Mouse (Mus musculus): ENCODE results near the gene Slc22a26. TPM values are rescaled to one million over a fixed set of nuclear protein-coding genes. Genes with fewer than 3 reads are reported as not detected.
"Not testable (repeated sequence)": the region's sequence is repeated elsewhere in the genome, so short reads cannot be mapped to it uniquely, and the experiment has no call there.

The Slc22a26 gene
- polyA plus RNA-seq (2016; fragmentation: Nextera tagmentation; extraction: Ambion mirVana) = not detected in 2 replicates

DNA sequence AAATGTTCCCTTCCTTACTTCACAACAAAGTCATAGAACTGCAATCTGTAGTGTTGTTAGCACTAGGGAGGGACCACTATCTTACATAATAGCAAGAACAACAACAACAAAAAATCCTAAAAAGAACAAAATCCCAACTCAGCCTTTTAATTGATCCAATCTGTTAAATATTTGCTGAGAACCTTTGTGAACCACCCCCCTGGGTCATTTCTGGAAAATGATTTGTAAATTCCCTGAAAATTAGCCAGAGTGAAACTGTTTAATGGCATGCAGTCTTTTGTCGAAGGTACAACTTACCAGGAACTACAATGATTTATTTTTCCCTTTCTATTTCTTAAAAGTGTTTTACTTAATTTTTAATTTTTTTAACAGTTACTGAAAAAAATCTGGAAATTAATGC, at the start of gene Slc22a26:
Gene Slc22a26 (minus strand): TSS at position 97 of the 400 bp plus-strand sequence.
- 64% methylated on average over 1 of the region's 1 CpGs for WGBS (ENCODE audit: insufficient replicate concordance)
- Histone ChIP-seq H3K36me3 (no peaks in the 10 kb centered on the region), H3K9ac (no peak within 1 kb of the TSS), H3K4me3 (no peak within 1 kb of the TSS), H3K27ac (no peak within 1 kb of the TSS), H3K27me3 (replicated peaks) (no peaks in the 10 kb centered on the region), H3K4me2 (no peak within 1 kb of the TSS), H3K4me1 (no peaks in the 10 kb centered on the region), H3K9me3 (replicated peaks) (0 out of 2 replicates have a peak, but pooled peaks cover 3% of the 10 kb centered on the region)
- ATAC-seq = no peak

DNA sequence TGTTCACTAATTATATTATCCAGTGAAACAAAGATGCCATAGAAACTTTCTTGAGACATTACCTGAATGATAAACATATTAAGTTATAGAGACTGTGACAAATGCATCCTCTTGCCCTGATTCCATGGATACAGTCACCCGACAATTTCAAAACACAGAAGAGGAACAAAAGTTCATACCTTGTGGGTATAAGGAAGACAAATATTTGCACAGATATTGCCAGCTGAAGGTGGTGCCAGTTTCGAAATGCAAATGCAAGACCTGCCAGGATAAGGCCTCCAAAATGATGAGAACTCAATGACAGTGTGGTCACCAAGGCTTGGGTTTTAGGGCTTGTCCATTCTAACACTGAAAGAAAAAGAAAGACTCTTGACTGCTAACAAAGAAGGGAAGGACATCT, 27.4 kb upstream of the Slc22a26 start:
- H3K4me3 ChIP-seq = no peak overlapping the region
- H3K4me2 ChIP-seq = no peak overlapping the region
- no peaks in the 10 kb centered on the region for H3K27me3 ChIP-seq (replicated peaks)
- peaks cover 5% of the 10 kb centered on the region for H3K9me3 ChIP-seq (replicated peaks)
- ATAC-seq = no peak
- H3K4me1 ChIP-seq = no peaks in the 10 kb centered on the region
- H3K9ac ChIP-seq = no peak overlapping the region
- no peaks in the 10 kb centered on the region for H3K36me3 ChIP-seq
- no peak overlapping the region for H3K27ac ChIP-seq
- 46% methylated on average over 2 of the region's 2 CpGs for WGBS (ENCODE audit: insufficient replicate concordance)

DNA sequence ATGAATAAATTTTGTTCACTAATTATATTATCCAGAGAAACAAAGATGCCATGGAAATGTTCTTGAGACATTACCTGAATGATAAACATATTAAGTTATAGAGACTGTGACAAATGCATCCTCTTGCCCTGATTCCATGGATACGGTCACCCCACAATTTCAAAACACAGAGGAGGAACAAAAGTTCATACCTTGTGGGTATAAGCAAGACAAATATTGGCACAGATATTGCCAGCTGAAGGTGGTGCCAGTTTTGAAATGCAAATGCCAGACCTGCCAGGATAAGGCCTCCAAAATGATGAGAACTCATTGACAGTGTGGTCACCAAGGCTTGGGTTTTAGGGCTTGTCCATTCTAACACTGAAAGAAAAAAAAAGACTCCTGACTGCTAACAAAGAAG, 11.9 kb downstream of the Slc22a26 start:
- ATAC-seq = no peak
- Histone ChIP-seq H3K27me3 (replicated peaks) (no peaks in the 10 kb centered on the region), H3K4me2 (no peak overlapping the region), H3K27ac (no peak overlapping the region), H3K9ac (no peak overlapping the region), H3K36me3 (no peaks in the 10 kb centered on the region), H3K4me1 (no peaks in the 10 kb centered on the region), H3K9me3 (replicated peaks) (no peaks in the 10 kb centered on the region), H3K4me3 (no peak overlapping the region)
- WGBS (ENCODE audit: insufficient replicate concordance) = 80% methylated on average over 1 of the region's 1 CpGs

DNA sequence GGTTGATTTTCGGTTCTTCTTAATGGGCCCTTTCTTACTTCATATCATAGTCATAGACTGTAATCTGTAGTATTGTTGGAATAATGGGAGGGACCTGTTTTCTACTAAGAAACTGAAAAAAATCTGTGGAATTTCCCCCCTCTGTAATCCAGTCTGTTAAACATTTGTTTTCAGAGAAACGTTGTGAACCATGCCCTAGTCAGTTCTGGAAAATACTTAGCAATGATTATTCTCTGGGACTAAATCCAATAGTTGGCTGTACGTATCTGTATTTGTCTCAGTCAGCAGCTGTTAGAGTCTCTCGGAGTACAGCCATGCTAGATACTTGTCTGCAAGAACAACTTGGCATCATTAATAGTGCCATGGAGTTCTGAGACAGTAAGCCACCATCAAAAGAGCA, 27.2 kb downstream of the Slc22a26 start:
- ATAC-seq = no peak
- Histone ChIP-seq H3K36me3 (no peaks in the 10 kb centered on the region), H3K4me3 (no peak overlapping the region), H3K9me3 (replicated peaks) (0 out of 2 replicates have a peak, but pooled peaks cover 5% of the 10 kb centered on the region), H3K27me3 (replicated peaks) (no peaks in the 10 kb centered on the region), H3K4me1 (no peaks in the 10 kb centered on the region), H3K27ac (no peak overlapping the region), H3K4me2 (no peak overlapping the region), H3K9ac (no peak overlapping the region)
- WGBS (ENCODE audit: insufficient replicate concordance) = 53% methylated on average over 4 of the region's 4 CpGs

DNA sequence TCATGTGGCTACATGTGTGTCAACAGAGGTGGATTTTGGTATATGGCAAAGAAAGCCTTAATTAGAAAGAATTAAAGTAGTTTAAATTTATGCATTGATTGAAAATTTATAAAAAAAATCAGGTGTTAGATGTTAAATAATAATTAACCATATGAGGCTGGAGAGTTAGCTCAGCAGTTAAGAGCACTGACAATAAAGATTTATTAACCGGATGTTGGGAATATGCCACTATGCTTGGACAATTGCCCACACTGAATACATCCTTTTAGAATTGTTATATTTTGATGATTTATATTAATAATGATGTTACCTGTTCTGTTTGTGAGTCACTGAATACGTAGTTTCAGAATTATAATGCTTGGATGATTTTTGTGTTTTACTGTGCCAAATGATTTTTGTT, 36.3 kb downstream of the Slc22a26 start:
- no peak for ATAC-seq
- Histone ChIP-seq H3K4me1 (no peaks in the 10 kb centered on the region), H3K9ac (no peak overlapping the region), H3K27ac (no peak overlapping the region), H3K9me3 (replicated peaks) (no peaks in the 10 kb centered on the region), H3K4me3 (no peak overlapping the region), H3K36me3 (no peaks in the 10 kb centered on the region), H3K4me2 (no peak overlapping the region), H3K27me3 (replicated peaks) (no peaks in the 10 kb centered on the region)
- 58% methylated on average over 2 of the region's 2 CpGs for WGBS (ENCODE audit: insufficient replicate concordance)

DNA sequence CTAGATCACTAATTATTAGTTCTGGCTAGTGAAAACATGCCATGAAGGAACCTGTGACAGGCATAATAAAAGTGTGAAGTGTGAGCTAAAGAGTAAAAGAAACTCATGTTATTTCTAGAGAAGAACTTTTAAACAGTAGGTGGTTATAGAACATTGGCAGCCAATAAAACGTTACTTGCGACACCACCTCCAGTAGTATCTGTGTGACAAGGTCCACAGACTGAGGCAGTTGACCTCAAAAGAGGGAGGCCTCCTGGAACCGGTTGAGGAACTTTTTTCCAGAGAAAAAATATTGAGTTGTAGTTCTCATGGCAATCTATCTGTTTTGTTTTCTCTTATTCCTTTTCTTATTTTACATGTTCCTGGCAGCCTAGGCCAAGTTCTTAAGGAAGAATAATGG, 36.9 kb downstream of the Slc22a26 start:
- Histone ChIP-seq H3K4me3 (no peak overlapping the region), H3K4me1 (no peaks in the 10 kb centered on the region), H3K9me3 (replicated peaks) (no peaks in the 10 kb centered on the region), H3K27ac (no peak overlapping the region), H3K4me2 (no peak overlapping the region), H3K36me3 (no peaks in the 10 kb centered on the region), H3K27me3 (replicated peaks) (no peaks in the 10 kb centered on the region), H3K9ac (no peak overlapping the region)
- 61% methylated on average over 3 of the region's 3 CpGs for WGBS (ENCODE audit: insufficient replicate concordance)
- no peak for ATAC-seq

DNA sequence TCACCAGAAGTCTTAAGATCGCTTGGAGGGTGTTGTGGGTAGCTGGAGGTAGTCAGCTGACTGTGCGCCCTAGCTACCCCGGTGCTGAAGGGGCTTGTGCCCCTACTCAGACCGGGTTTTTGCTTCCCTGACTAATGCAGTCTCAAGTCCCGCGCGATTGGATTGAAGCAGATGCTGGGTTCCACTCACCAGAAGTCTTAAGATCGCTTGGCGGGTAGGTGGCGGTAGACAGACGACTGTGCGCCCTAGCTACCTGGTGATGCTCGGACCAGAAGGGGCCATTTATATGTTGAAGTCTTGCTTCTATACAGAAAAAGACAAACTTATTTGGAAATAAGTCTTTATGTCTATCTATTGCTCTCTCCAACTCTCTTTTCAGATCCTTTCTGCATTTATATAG, 49.1 kb downstream of the Slc22a26 start:
- H3K4me3 ChIP-seq; H3K4me1 ChIP-seq; H3K9me3 ChIP-seq (replicated peaks); H3K4me2 ChIP-seq; H3K27me3 ChIP-seq (replicated peaks); H3K9ac ChIP-seq; H3K27ac ChIP-seq; ATAC-seq; H3K36me3 ChIP-seq: not testable (repeated sequence)
- 48% methylated on average over 13 of the region's 13 CpGs for WGBS (ENCODE audit: insufficient replicate concordance)

Other genes starting within 250 kb of the Slc22a26 start
- gene Pla2g16, start 245.2 kb downstream of the Slc22a26 start, polyA plus RNA-seq (2016; fragmentation: Nextera tagmentation; extraction: Ambion mirVana) = 22.0 and 23.6 TPM in 2 replicates
- not detected in 2 replicates for gene Lgals12, start 195.5 kb downstream of the Slc22a26 start, polyA plus RNA-seq (2016; fragmentation: Nextera tagmentation; extraction: Ambion mirVana)
- not detected in 2 replicates for gene Hrasls5, start 190.1 kb downstream of the Slc22a26 start, polyA plus RNA-seq (2016; fragmentation: Nextera tagmentation; extraction: Ambion mirVana)
- not detected in 2 replicates for gene Slc22a19, start 91.4 kb downstream of the Slc22a26 start, polyA plus RNA-seq (2016; fragmentation: Nextera tagmentation; extraction: Ambion mirVana)
- gene Slc22a27, start 163.4 kb upstream of the Slc22a26 start, polyA plus RNA-seq (2016; fragmentation: Nextera tagmentation; extraction: Ambion mirVana) = not detected in 2 replicates